Mouse (Mus musculus) stomach, postnatal 0 days (tissue): ENCODE measurements around the gene Rpl7a.

Source experiments
- CTCF ChIP-seq: IDR thresholded peaks from 2 replicates; pipeline ENCODE4 v1.5.1; 2016; ENCODE audit warnings: antibody characterized with exemption, low read depth, mild to moderate bottlenecking, moderate library complexity
- EP300 ChIP-seq: optimal IDR thresholded peaks from 2 replicates; pipeline ENCODE3; 2016; ENCODE audit warnings: antibody characterized with exemption

DNA sequence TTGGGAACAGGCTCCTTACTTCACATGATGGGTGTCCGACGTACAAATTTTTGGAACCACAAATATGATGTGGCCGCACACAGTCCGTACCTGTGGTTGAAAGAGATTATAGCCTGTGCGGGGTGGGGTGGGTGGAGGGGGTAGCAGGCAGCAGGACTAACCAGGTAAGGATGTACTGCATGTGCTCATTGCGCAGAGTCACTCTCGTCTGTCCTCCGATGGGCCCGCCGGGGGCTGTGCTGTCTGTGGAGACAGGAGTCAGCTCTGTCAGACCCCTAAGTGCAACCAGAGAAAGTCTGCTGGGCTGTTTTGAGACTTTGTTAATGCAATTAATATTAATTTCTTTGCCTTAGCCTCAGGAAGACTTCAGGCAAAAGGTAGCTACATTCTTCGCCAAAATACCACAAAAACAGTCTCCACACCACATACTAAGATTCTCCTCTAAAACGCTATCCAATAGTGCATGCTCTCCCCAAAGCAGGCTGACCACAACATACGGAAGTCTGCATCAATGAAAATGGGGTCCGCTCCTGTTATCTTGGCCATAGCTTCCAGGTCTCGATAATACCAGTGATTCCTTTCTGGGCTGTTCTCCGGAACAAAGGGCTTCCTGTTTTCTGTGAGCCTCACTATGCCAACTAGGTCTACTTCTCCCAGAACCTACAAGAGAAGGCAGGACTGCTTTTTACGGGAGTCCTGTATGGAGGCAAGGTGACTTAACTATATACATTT, 3.0 kb downstream of the Rpl7a start:
- TF ChIP-seq CTCF (no peak), EP300 (no peak)
